Mouse (Mus musculus) thymus, postnatal 36 days (tissue): Measurements from ENCODE around the gene Tmem41a.
"Not testable (repeated sequence)": the region's sequence is repeated elsewhere in the genome, so short reads cannot be mapped to it uniquely, and the experiment has no call there.

Source experiments
- DNase-seq, 2 experiments: peaks; one replicate each; pipeline ENCODE4 v3.0.0; 2022; ENCODE audit warnings: mixed read lengths in 2 of 2

The Tmem41a gene

DNA sequence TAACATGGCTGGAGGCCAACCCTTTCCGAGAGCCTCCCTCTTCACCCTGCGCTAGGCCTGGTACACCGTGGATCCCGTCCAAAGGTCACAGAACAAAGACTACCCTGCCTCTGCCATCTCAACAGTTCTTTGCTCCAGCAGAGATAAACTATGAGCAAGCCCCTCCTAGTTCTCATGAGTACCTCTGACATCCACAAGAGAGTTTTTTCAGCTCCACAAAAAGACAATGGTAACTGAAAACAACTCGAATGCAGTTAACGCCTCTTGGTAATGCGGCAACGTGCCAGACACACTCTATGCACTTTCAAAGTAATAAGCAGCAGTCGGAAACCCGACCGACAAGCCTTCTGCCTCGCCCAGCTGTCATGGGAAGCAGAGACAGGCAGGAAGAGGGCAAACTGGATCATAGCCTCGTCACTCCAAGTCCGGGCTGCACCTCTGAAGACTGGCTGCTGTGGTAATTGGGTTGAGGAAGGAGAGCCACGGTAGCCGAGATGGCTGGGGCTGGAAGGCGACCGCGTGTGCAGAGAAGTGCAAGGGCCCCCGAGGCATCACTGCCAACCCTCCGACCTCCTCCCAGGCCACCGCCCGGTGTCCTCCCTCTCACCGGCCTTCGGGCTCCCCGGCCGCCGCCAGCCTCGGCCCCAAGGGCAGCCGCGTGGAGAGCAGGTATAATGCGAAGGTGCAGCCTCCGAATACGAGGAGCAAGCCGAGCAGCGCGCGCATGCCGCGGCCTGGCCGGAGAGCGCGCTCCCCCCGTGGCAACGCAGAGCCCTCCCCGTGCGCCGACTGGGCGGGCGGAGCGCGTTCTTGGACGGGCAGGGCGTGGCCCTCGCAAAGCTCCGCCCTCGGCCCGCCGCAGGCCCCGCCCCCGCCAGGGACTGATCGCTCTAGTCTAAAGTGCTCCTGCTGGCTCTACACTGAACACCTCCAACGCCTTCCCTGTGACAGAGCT lies at the start of gene Tmem41a:
Gene Tmem41a, minus strand, starts transcription at position 792 of the 955 bp plus-strand sequence.
- peak; percentile 91 to 92 for DNase-seq

GRCm38 (mm10) chr16:21996402-21996801 lies 49.0 kb upstream of the Tmem41a start:
- no peak for DNase-seq

GRCm38 (mm10) chr16:21995304-21995703 lies 48.0 kb upstream of the Tmem41a start, which contains the start of gene Liph:
TSS of gene Liph (minus strand) at chr16:21995663.
- peak in 1 of 2 experiments; percentile 17 for DNase-seq

GRCm38 (mm10) chr16:21991774-21992173 lies 44.4 kb upstream of the Tmem41a start:
- DNase-seq = no peak

DNA sequence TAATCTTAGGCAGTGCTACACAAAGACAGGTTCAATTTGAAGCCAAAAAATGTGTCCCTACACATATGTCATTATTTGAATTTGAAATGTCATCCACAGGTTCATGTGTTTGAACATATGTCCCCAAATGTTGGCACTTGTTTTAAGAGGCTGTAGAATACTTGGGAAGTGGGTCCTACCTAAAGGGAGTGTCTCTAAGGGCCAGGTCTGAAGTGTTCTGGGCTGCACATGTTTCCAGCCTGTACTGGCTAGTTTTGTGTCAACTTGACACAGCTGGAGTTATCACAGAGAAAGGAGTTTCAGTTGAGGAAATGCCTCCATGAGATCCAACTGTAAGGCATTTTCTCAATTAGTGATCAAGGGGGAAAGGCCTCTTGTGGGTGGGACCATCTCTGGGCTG lies 43.5 kb upstream of the Tmem41a start:
- not testable (repeated sequence) for DNase-seq

DNA sequence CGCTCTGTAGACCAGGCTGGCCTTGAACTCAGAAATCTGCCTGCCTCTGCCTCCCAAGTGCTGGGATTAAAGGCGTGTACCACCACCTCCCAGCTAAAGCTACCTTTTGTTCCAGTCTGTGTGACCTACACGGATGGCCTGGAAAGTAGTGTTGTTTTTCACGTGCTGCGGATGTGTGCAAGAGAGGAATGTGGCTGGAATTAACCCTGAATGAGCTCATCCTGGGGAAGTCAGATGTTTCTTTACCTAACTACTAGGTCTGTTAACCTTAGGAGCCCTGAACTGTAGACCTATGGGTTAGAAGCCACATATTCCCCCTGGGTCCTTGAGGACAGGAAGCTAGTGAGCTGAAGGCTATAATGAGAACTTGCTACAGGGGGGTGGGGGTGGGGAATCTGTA lies 40.6 kb upstream of the Tmem41a start:
- no peak for DNase-seq

DNA sequence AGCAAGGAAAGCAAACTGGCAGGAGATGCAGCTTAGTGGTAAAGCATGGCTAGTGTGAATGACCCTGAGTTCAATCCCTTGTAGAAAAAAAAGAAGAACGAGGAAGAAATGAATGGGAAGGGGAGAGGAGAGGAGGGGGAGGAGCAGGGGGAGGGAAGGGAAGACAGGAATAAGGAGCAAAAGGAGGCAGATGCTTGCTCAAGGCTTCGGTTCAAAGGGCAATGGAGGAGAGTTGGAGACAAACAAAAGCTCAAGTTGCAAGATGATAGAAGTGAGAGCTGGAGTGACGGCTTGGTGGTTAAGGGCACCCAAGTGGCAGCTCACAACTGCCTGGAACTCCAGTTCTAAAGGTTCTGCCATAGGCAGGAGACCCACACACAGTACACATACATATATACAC lies 38.8 kb upstream of the Tmem41a start:
- no peak for DNase-seq

- no peak for DNase-seq
These were observed 36.7 kb upstream of the Tmem41a start for GRCm38 (mm10) chr16:21984091-21984490.

DNA sequence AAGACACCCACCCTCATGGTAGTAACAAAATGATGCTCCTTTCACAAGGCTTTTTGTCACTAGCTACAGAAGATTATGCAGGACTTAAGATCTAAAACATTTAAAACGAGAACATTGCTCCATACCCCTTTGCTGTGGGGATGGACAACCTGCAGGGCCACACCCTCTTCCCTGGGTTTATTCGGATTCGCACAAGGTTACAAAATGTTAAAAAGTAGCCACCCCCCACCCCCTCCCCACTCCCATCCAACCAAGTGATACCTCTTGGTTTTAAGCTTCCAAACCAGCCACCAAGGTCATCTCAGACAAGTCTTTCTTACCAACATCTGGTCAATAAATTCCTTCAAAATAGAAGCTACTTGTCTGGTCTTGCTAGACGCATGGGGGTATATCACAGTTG lies 36.2 kb upstream of the Tmem41a start:
- no peak for DNase-seq

DNA sequence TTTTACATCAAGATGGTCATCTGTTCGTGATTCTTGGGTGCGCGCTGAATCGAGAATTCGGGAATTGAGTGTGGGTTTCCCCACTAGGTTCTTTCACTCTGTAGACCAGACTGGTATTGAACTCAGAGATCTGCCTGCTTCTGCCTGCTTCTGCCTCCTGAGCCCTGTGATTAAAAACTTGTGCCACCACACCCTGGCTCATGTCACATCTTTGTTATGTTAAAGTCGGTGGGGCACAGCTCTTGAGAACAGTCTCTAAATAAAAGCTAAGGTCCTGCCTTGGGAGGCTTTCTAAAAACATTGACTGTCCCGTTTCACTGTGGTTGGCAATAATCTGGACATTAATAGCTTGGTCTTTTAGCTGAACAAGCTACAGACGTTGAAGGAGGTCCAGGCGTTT lies 35.8 kb upstream of the Tmem41a start:
- DNase-seq = no peak

DNA sequence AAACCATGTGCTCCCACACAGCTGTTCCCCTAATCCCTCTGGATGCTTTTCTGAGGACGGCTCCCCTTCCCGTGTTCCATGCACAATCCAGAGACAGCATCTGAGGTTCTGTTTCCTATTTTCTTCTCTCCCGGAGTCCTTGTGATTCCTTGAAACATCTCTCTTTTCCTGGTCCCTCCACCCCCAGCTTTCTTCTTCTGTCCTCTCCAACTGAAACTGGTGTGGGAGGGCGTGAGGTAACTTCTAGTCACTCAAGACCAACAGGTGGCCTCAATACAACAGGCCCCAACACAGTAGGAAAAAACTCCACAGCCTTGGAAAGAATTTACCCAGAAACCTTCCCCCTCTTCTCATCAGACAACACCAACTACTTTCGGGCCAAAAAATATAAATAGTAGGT lies 30.0 kb upstream of the Tmem41a start:
- no peak for DNase-seq

- DNase-seq = no peak
These were observed 28.9 kb upstream of the Tmem41a start for GRCm38 (mm10) chr16:21976203-21976602.

GRCm38 (mm10) chr16:21971446-21971845 lies 24.1 kb upstream of the Tmem41a start:
- DNase-seq = no peak

DNA sequence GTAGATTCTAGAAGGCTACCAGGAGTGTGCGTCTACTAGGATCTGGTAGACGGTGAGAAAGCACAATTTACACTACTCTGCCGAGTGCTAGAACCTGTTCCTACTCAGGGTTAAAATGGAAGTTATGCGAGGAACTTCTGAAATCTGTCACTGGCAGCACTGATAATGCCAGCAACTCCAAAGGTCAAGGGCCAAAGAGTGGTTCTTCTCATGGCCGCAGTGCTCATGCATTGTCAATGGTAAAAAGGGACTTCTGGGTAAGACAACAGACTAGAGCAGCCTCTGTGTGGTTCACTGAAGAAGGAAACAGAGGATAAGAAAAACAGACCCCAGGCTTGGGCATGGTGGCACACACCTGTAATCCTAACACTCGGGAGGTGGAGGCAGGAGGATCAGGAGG lies 23.2 kb upstream of the Tmem41a start:
- DNase-seq = no peak

DNA sequence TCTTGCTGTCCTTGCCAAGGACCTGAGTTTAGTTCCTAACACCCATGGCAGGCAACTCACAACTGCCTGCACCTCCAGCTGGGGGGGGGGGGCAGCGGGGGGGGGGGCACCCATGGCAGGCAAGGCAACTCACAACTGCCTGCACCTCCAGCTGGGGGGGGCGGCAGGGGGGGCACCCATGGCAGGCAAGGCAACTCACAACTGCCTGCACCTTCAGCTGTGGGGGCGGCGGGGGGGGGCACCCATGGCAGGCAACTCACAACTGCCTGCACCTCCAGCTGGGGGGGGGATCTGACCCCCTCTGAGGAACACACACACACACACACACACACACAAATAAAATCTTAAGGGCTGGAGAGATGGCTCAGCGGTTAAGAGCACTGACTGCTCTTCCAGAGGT lies 22.5 kb upstream of the Tmem41a start:
- DNase-seq = no peak

DNA sequence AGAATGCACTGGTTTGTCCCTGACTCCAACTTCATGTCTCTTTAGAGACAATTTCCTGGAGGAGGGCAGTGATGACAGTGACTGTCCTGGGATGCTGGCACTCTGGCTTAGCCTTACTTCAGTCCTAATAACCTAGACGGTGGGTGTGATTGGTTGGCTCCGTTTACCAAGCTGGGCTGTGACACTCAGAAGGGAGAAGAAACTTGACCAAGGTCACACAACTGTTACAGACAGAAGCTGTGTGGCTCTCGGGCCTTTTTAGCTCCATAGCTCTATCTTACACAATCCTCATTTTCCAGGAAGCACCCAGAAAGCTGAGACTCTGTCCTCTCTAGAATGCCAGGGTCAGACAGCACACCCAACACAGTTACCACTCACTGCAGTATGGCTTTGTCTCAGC lies 18.2 kb upstream of the Tmem41a start:
- no peak for DNase-seq

DNA sequence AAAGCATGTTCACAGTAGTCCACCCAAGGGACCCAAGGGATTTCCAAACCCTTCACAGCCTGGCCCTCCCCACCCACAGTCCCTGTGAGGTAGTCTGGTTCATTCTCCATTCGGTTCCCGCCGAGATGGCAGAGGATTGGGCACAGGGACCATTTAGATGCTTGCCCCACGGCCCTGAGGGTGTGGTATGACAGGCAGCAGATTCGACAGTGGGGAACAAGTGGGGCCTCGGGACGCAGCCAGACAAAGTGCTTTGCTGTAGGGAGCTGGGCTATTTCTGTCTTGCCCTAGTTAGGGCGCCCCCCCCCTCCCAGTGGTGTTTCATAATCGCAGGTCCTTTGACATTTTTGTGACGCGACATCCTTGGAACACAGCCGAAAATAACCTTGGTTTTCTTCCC lies 8.2 kb upstream of the Tmem41a start:
- DNase-seq = no peak

DNA sequence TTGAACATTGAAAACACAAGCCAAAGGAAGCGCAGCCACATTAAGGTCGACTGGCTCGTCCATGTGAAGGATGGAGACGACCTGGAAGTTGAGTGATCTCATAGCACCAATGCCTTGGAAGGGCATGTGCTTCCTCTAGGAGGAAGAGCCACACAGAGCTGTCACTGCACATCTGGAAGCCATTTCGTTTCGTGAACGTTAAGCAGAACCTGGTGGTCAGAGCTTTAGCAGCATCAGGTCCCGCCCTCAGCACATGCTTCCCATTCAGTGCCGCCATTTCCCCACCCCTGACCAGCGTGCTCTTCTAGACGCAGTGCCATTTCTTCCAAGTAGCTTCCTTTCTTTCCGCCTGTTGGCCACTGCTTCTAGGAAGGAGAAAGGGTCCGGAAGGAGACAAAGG lies 18.9 kb downstream of the Tmem41a start:
- no peak for DNase-seq

DNA sequence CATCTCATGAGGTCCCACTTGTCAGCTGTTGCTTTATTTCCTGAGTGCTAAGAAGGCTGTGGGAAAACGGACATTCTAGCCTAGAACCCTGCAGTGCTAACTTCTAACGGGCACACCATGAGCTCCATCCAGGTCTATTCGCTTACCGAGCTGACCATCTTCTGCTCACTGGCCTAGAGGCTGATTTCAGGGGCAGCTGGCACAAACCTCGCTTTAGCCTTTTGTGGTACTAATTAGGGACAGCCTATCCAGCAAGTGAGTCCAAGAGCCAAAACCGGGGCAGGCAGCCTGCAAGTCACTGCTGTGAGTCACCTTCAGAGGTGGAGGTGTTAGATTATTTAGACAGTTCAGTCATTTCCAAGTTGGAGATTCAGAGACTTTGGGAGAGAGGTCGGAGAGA lies 30.7 kb downstream of the Tmem41a start:
- DNase-seq = no peak

DNA sequence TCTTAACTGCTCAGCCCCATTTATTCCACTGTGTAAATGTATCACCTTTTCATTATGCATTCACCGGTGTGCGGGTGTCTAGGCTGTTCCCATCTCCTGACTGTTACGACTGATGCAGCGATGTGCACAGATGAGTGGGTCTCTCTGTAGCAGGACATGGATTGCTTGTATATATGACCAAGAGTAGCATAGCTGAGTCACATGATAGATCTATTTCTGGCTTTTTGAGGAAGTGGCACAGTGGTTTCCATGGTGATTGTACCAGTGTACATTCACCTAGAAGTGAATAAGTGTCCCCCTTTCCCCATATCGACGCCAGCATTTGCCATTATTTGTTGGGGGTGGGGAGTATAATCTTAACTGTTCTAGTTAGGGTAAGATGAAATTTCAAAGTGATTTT lies 34.0 kb downstream of the Tmem41a start:
- DNase-seq = no peak

- DNase-seq = not testable (repeated sequence)
These were observed 38.4 kb downstream of the Tmem41a start for GRCm38 (mm10) chr16:21908906-21909305.

- no peak for DNase-seq
These were observed 40.5 kb downstream of the Tmem41a start for GRCm38 (mm10) chr16:21906902-21907301.

DNA sequence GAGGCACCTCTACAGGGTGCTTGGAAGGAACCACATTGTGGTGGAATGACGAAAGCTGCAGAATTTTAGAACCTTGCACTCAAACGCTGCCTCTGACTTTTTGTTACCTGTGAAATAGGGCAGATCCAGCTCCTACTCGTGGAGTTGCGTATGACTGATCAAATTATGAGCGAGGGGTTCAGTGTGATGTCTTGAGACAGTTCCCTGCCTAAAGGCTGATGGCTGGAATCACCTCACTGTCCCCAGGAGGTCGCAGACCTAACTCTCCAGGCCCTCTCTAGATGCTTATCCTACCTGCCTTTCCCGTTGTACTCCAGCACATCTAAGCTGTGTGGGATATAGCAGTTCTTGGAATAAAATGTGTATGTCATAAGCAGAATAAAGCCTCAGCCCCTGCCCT lies 41.4 kb downstream of the Tmem41a start:
- DNase-seq = no peak

DNA sequence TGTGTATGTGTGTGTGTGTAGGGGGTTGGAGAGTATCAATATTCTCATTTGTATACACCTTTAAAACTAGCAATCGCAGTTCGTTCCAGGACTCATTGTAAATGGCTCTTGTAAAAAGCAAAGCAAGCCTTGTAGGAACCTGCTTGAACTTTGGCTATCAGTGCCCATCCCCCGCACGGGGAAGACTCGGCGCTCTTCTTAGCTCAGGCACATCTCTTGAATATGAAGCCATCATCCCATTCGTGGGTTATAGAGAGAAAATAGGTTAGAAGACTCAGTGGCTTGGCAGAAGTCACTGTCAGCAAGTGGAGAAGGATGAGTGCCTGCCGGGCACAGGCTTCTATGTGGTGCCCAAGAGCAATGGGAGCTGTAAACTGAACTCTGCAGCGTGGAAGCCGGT lies 42.7 kb downstream of the Tmem41a start:
- no peak for DNase-seq

GRCm38 (mm10) chr16:21901286-21901685 lies 46.1 kb downstream of the Tmem41a start:
- DNase-seq = no peak
